Mouse (Mus musculus) liver, embryonic 15.5 days (tissue): ENCODE measurements around the gene Zscan18. TPM values are rescaled to one million over a fixed set of nuclear protein-coding genes. Genes with fewer than 3 reads are reported as not detected.

Experiments used
- polyA plus RNA-seq: library from polyadenylated mRNA; unstranded; fragments of >200 nt; fragmentation: Nextera tagmentation; extraction: Ambion mirVana; gene quantifications from 2 replicates; pipeline ENCODE4 v1.2.1, GENCODE M21; 2015

Gene Zscan18
- polyA plus RNA-seq, 1 experiment from 2014 or later: 0.44 TPM

Other genes with a start within 250 kb of the Zscan18 start
- under 0.01 TPM in 1 of 2 replicates, not detected in the other for gene Vmn2r53, start 194.8 kb downstream of the Zscan18 start, polyA plus RNA-seq
- not detected in 2 replicates for gene Vmn2r54, start 163.3 kb downstream of the Zscan18 start, polyA plus RNA-seq
- gene Vmn2r55, start 118.6 kb downstream of the Zscan18 start, polyA plus RNA-seq: not detected in 2 replicates
- not detected in 2 replicates for gene Vmn2r56, start 68.6 kb downstream of the Zscan18 start, polyA plus RNA-seq
- gene Zfp329, start 15.2 kb upstream of the Zscan18 start, polyA plus RNA-seq: 1.6 and 1.9 TPM in 2 replicates
- 10.8 and 12.3 TPM in 2 replicates for gene Zfp110, start 31.1 kb upstream of the Zscan18 start, polyA plus RNA-seq
- 0.47 and 0.62 TPM in 2 replicates for gene Zfp128, start 77.5 kb upstream of the Zscan18 start, polyA plus RNA-seq
- 3.4 and 3.9 TPM in 2 replicates for gene Zscan22, start 94.2 kb upstream of the Zscan18 start, polyA plus RNA-seq
- 541 and 547 TPM in 2 replicates for gene Rps5, start 118.7 kb upstream of the Zscan18 start, polyA plus RNA-seq
- 0.08 and 0.20 TPM in 2 replicates for gene Rnf225, start 123.8 kb upstream of the Zscan18 start, polyA plus RNA-seq
- 2.5 and 2.7 TPM in 2 replicates for gene Zfp324, start 162.2 kb upstream of the Zscan18 start, polyA plus RNA-seq
- gene Zfp446, start 174.2 kb upstream of the Zscan18 start, polyA plus RNA-seq: 2.2 and 2.6 TPM in 2 replicates
- 17.2 and 22.1 TPM in 2 replicates for gene Slc27a5, start 194.6 kb upstream of the Zscan18 start, polyA plus RNA-seq
- gene Trim28, start 195.5 kb upstream of the Zscan18 start, polyA plus RNA-seq: 75.3 and 89.4 TPM in 2 replicates
- 11.8 and 13.3 TPM in 2 replicates for gene Zbtb45, start 206.4 kb upstream of the Zscan18 start, polyA plus RNA-seq
- gene Chmp2a, start 231.2 kb upstream of the Zscan18 start, polyA plus RNA-seq: 118 and 120 TPM in 2 replicates
- 64.5 and 72.3 TPM in 2 replicates for gene Ube2m, start 234.6 kb upstream of the Zscan18 start, polyA plus RNA-seq